Mouse (Mus musculus): ENCODE measurements around the gene Ak5.

DNA sequence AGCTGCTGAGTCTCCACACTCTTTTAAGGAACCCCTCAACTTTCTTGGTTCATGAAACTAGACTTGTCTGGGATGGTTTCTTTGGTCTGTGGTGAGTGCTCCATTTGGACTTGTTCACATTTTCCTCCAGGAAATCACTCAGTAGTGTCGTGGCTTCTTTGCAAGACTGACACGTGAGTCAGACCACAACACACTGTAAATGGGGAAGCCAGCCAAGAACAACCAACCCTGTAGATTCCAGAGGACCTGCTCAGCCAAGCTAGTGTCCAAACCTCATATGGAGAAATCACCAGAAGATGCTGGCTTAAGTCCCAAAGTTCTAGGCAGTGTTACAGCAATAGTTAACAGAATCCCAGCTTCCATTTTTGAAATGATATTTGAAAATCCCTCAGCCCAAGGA lies 155.6 kb downstream of the Ak5 start:
- no peak for TF ChIP-seq POLR2A (IDR thresholded peaks at IDR 0.05; ENCODE audit: low read depth, low read length)
- no peak for TF ChIP-seq CTCF (conservative IDR thresholded peaks at IDR 0.05; ENCODE audit: insufficient read depth, insufficient read length, low read depth, low read length)
